Mouse (Mus musculus): ENCODE data around the gene Nfs1.

DNA sequence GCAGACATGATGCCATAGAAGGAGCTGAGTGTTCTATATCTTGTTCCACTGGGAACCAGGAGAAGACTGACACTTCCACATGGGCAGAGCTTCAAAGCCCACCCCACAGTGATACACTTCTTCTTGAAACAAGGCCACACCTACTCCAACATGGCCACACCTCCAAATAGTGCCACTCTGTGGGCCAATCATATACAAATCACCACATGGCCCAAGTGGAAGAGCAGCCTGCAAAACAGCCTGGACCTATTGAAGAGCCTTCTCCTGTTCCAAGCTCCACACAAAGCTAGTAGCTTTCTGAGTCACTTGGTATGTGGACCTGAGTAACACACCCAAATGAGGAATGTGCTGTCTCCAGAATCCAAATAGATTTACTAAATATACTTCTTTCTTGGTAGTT is 24.4 kb downstream of the Nfs1 start:
- TF ChIP-seq GATA1 (IDR thresholded peaks at IDR 0.05; ENCODE audit: borderline replicate concordance, low read length) (no peak), FLI1 (IDR thresholded peaks at IDR 0.05; ENCODE audit: low read length) (no peak)

Data from megakaryocyte, embryonic 14.5 days (primary cell).